Mouse (Mus musculus) hindbrain, embryonic 11.5 days (tissue): ENCODE data around the gene Cep170. TPM values are rescaled to one million over a fixed set of nuclear protein-coding genes. Genes with fewer than 3 reads are reported as not detected.

Experiments used
- ATAC-seq: fragments of 200-750 bp; cut with Nextera tagmentation; 2 replicates; pipeline ENCODE4 v1.8.0; 2017; ENCODE audit warnings: mild to moderate bottlenecking, moderate TSS enrichment, moderate library complexity; ENCODE audit not compliant: low FRiP score
- DNase-seq: peaks from one replicate; pipeline ENCODE4 v3.0.0-alpha.2; 2015; ENCODE audit warnings: low spot score
- H3K27ac ChIP-seq: fragments of 300-500 bp; sonication (generic); 2 replicates; pipeline ENCODE4 v1.5.1; 2014; ENCODE audit warnings: mild to moderate bottlenecking, low read depth, low read length
- H3K27me3 ChIP-seq: fragments of 300-500 bp; sonication (generic); 2 replicates; pipeline ENCODE4 v1.6.1; 2014; ENCODE audit warnings: mild to moderate bottlenecking, low read length, moderate library complexity, mixed read lengths; ENCODE audit not compliant: control insufficient read depth, insufficient read depth
- H3K36me3 ChIP-seq: fragments of 300-500 bp; sonication (generic); 2 replicates; pipeline ENCODE4 v1.6.1; 2014; ENCODE audit warnings: mild to moderate bottlenecking, low read length, moderate library complexity, mixed read lengths; ENCODE audit not compliant: control insufficient read depth, insufficient read depth
- H3K4me1 ChIP-seq: fragments of 300-500 bp; sonication (generic); replicated peaks from 2 replicates; pipeline ENCODE4 v1.6.1; 2014; ENCODE audit warnings: low read length, mixed read lengths; ENCODE audit not compliant: control insufficient read depth, insufficient read depth
- H3K4me2 ChIP-seq: fragments of 300-500 bp; sonication (generic); replicated peaks from 2 replicates; pipeline ENCODE4 v1.6.1; 2014; ENCODE audit warnings: mild to moderate bottlenecking, low read depth, low read length
- H3K4me3 ChIP-seq: fragments of 300-500 bp; sonication (generic); 2 replicates; pipeline ENCODE4 v1.5.1; 2014; ENCODE audit warnings: low read depth, low read length
- H3K9ac ChIP-seq: fragments of 300-500 bp; sonication (generic); 2 replicates; pipeline ENCODE4 v1.6.1; 2014; ENCODE audit warnings: low read depth, low read length
- H3K9me3 ChIP-seq: fragments of 300-500 bp; sonication (generic); 2 replicates; pipeline ENCODE4 v1.6.1; 2016; ENCODE audit warnings: low read length; ENCODE audit not compliant: control insufficient read depth
- WGBS: fragments of 180-500 bp; shearing (Covaris S2); extraction: QIAGEN DNeasy Blood & Tissue Kit; methylation state at CpG from one replicate; pipeline ENCODE4 v1.1.7; 2014; 5-methylcytosine and 5-hydroxymethylcytosine counted together
- polyA plus RNA-seq: library from polyadenylated mRNA; unstranded; fragments of >200 nt; fragmentation: Nextera tagmentation; extraction: Ambion mirVana; gene quantifications from 2 replicates; pipeline ENCODE4 v1.2.1, GENCODE M21; 2014

Cep170 gene
- polyA plus RNA-seq, 1 experiment from 2014 or later: 108 TPM

- no peaks in the 10 kb centered on the region for H3K9me3 ChIP-seq
- DNase-seq (no peak), ATAC-seq (no peak)
- H3K4me2 ChIP-seq: no peak overlapping the region
- no peak overlapping the region for H3K27ac ChIP-seq
- no peaks in the 10 kb centered on the region for H3K4me1 ChIP-seq
- no peaks in the 10 kb centered on the region for H3K36me3 ChIP-seq
- no peaks in the 10 kb centered on the region for H3K27me3 ChIP-seq
- no peak overlapping the region for H3K9ac ChIP-seq
- WGBS: 94% methylated on average over 12 of the region's 12 CpGs
- H3K4me3 ChIP-seq: no peak overlapping the region
Measured at GRCm38 (mm10) chr1:176828666-176829065, 14.8 kb upstream of the Cep170 start.

- Histone ChIP-seq H3K9me3 (no peaks in the 10 kb centered on the region), H3K4me3 (no peak overlapping the region), H3K4me2 (no peak overlapping the region), H3K27ac (no peak overlapping the region), H3K27me3 (no peaks in the 10 kb centered on the region), H3K36me3 (no peaks in the 10 kb centered on the region), H3K4me1 (no peaks in the 10 kb centered on the region), H3K9ac (no peak overlapping the region)
- no peak for DNase-seq
- no peak for ATAC-seq
- WGBS: 87% methylated on average over 5 of the region's 5 CpGs
Measured at GRCm38 (mm10) chr1:176827945-176828485, 14.1 kb upstream of the Cep170 start.

GRCm38 (mm10) chr1:176827365-176827764 lies 13.5 kb upstream of the Cep170 start:
- H3K4me1 ChIP-seq: no peaks in the 10 kb centered on the region
- WGBS: 81% methylated on average over 4 of the region's 4 CpGs
- no peaks in the 10 kb centered on the region for H3K9me3 ChIP-seq
- no peak overlapping the region for H3K4me2 ChIP-seq
- no peaks in the 10 kb centered on the region for H3K36me3 ChIP-seq
- no peak for ATAC-seq
- no peak overlapping the region for H3K27ac ChIP-seq
- no peak for DNase-seq
- no peak overlapping the region for H3K9ac ChIP-seq
- no peaks in the 10 kb centered on the region for H3K27me3 ChIP-seq
- no peak overlapping the region for H3K4me3 ChIP-seq

GRCm38 (mm10) chr1:176826931-176827330 lies 13.1 kb upstream of the Cep170 start:
- no peaks in the 10 kb centered on the region for H3K27me3 ChIP-seq
- no peak overlapping the region for H3K27ac ChIP-seq
- no peak for ATAC-seq
- no peak overlapping the region for H3K9ac ChIP-seq
- WGBS: 92% methylated on average over 4 of the region's 4 CpGs
- H3K36me3 ChIP-seq: no peaks in the 10 kb centered on the region
- no peaks in the 10 kb centered on the region for H3K4me1 ChIP-seq
- H3K9me3 ChIP-seq: no peaks in the 10 kb centered on the region
- no peak for DNase-seq
- H3K4me3 ChIP-seq: no peak overlapping the region
- no peak overlapping the region for H3K4me2 ChIP-seq

GRCm38 (mm10) chr1:176826186-176826585 lies 12.3 kb upstream of the Cep170 start:
- no peaks in the 10 kb centered on the region for H3K27me3 ChIP-seq
- H3K27ac ChIP-seq: no peak overlapping the region
- no peak overlapping the region for H3K9ac ChIP-seq
- no peaks in the 10 kb centered on the region for H3K36me3 ChIP-seq
- no peaks in the 10 kb centered on the region for H3K9me3 ChIP-seq
- H3K4me3 ChIP-seq: no peak overlapping the region
- 87% methylated on average over 11 of the region's 11 CpGs for WGBS
- no peak for ATAC-seq
- no peaks in the 10 kb centered on the region for H3K4me1 ChIP-seq
- H3K4me2 ChIP-seq: no peak overlapping the region
- DNase-seq: no peak

GRCm38 (mm10) chr1:176825084-176825483 lies 11.2 kb upstream of the Cep170 start:
- no peaks in the 10 kb centered on the region for H3K9me3 ChIP-seq
- no peaks in the 10 kb centered on the region for H3K27me3 ChIP-seq
- no peak overlapping the region for H3K27ac ChIP-seq
- H3K9ac ChIP-seq: no peak overlapping the region
- no peaks in the 10 kb centered on the region for H3K4me1 ChIP-seq
- ATAC-seq (no peak), DNase-seq (no peak)
- H3K4me2 ChIP-seq: no peak overlapping the region
- H3K4me3 ChIP-seq: no peak overlapping the region
- H3K36me3 ChIP-seq: no peaks in the 10 kb centered on the region
- 89% methylated on average over 4 of the region's 4 CpGs for WGBS

GRCm38 (mm10) chr1:176824611-176825010 lies 10.7 kb upstream of the Cep170 start:
- WGBS: 87% methylated on average over 6 of the region's 6 CpGs
- no peak for ATAC-seq
- no peak for DNase-seq
- no peak overlapping the region for H3K4me3 ChIP-seq
- no peak overlapping the region for H3K9ac ChIP-seq
- H3K27me3 ChIP-seq: no peaks in the 10 kb centered on the region
- no peak overlapping the region for H3K27ac ChIP-seq
- no peaks in the 10 kb centered on the region for H3K4me1 ChIP-seq
- H3K36me3 ChIP-seq: no peaks in the 10 kb centered on the region
- H3K4me2 ChIP-seq: no peak overlapping the region
- no peaks in the 10 kb centered on the region for H3K9me3 ChIP-seq

GRCm38 (mm10) chr1:176823889-176824288 lies 10.0 kb upstream of the Cep170 start:
- 87% methylated on average over 8 of the region's 8 CpGs for WGBS
- Histone ChIP-seq H3K36me3 (no peaks in the 10 kb centered on the region), H3K27ac (no peak overlapping the region), H3K9me3 (no peaks in the 10 kb centered on the region), H3K4me3 (no peak overlapping the region), H3K4me1 (no peaks in the 10 kb centered on the region), H3K9ac (no peak overlapping the region), H3K4me2 (no peak overlapping the region), H3K27me3 (no peaks in the 10 kb centered on the region)
- no peak for DNase-seq
- no peak for ATAC-seq

- H3K4me1 ChIP-seq: no peaks in the 10 kb centered on the region
- WGBS: 84% methylated on average over 4 of the region's 4 CpGs
- DNase-seq (no peak), ATAC-seq (no peak)
- H3K27me3 ChIP-seq: no peaks in the 10 kb centered on the region
- H3K36me3 ChIP-seq: no peaks in the 10 kb centered on the region
- H3K4me3 ChIP-seq: no peak overlapping the region
- no peak overlapping the region for H3K27ac ChIP-seq
- no peak overlapping the region for H3K9ac ChIP-seq
- no peaks in the 10 kb centered on the region for H3K9me3 ChIP-seq
- H3K4me2 ChIP-seq: no peak overlapping the region
Measured at GRCm38 (mm10) chr1:176822949-176823348, 9.1 kb upstream of the Cep170 start.
